Mouse (Mus musculus) neural tube, embryonic 11.5 days (tissue): Measurements from ENCODE around the gene Smim24. TPM values are rescaled to one million over a fixed set of nuclear protein-coding genes. Genes with fewer than 3 reads are reported as not detected.

Source experiments
- ATAC-seq: fragments of 200-750 bp; cut with Nextera tagmentation; 2 replicates; pipeline ENCODE4 v1.8.0; 2017; ENCODE audit warnings: moderate number of reproducible peaks, mild to moderate bottlenecking, moderate TSS enrichment, moderate library complexity; ENCODE audit not compliant: insufficient read depth, low FRiP score, low TSS enrichment
- DNase-seq: peaks from one replicate; pipeline ENCODE4 v3.0.0-alpha.2; 2015; ENCODE audit warnings: low spot score
- H3K27ac ChIP-seq: fragments of 300-500 bp; sonication (generic); 2 replicates; pipeline ENCODE4 v1.5.1; 2014; ENCODE audit warnings: low read depth, mild to moderate bottlenecking, low read length
- H3K27me3 ChIP-seq: fragments of 300-500 bp; sonication (generic); 2 replicates; pipeline ENCODE4 v1.6.1; 2014; ENCODE audit warnings: mild to moderate bottlenecking, low read length, mixed read lengths; ENCODE audit not compliant: control insufficient read depth, insufficient read depth
- H3K36me3 ChIP-seq: fragments of 300-500 bp; sonication (generic); 2 replicates; pipeline ENCODE4 v1.6.1; 2014; ENCODE audit warnings: mild to moderate bottlenecking, low read length, moderate library complexity, mixed read lengths; ENCODE audit not compliant: control insufficient read depth, insufficient read depth
- H3K4me1 ChIP-seq: fragments of 300-500 bp; sonication (generic); 2 replicates; pipeline ENCODE4 v1.6.1; 2014; ENCODE audit warnings: low read length, mixed read lengths; ENCODE audit not compliant: control insufficient read depth, insufficient read depth
- H3K4me2 ChIP-seq: fragments of 300-500 bp; sonication (generic); 2 replicates; pipeline ENCODE4 v1.6.1; 2014; ENCODE audit warnings: low read depth, mild to moderate bottlenecking, moderate library complexity
- H3K4me3 ChIP-seq: fragments of 300-500 bp; sonication (generic); 2 replicates; pipeline ENCODE4 v1.5.1; 2014; ENCODE audit warnings: low read depth, low read length
- H3K9ac ChIP-seq: fragments of 300-500 bp; sonication (generic); 2 replicates; pipeline ENCODE4 v1.6.1; 2014; ENCODE audit warnings: mild to moderate bottlenecking, low read length
- H3K9me3 ChIP-seq: fragments of 300-500 bp; sonication (generic); 2 replicates; pipeline ENCODE4 v1.6.1; 2016; ENCODE audit warnings: low read length; ENCODE audit not compliant: control insufficient read depth
- WGBS: fragments of 180-500 bp; shearing (Covaris S2); extraction: QIAGEN DNeasy Blood & Tissue Kit; methylation state at CpG from one replicate; pipeline ENCODE4 v1.1.7; 2014; 5-methylcytosine and 5-hydroxymethylcytosine counted together
- polyA plus RNA-seq: library from polyadenylated mRNA; unstranded; fragments of >200 nt; fragmentation: Nextera tagmentation; extraction: Ambion mirVana; gene quantifications from 2 replicates; pipeline ENCODE4 v1.2.1, GENCODE M21; 2014

The Smim24 gene
- polyA plus RNA-seq, 1 experiment from 2014 or later, result 1.9 TPM

DNA sequence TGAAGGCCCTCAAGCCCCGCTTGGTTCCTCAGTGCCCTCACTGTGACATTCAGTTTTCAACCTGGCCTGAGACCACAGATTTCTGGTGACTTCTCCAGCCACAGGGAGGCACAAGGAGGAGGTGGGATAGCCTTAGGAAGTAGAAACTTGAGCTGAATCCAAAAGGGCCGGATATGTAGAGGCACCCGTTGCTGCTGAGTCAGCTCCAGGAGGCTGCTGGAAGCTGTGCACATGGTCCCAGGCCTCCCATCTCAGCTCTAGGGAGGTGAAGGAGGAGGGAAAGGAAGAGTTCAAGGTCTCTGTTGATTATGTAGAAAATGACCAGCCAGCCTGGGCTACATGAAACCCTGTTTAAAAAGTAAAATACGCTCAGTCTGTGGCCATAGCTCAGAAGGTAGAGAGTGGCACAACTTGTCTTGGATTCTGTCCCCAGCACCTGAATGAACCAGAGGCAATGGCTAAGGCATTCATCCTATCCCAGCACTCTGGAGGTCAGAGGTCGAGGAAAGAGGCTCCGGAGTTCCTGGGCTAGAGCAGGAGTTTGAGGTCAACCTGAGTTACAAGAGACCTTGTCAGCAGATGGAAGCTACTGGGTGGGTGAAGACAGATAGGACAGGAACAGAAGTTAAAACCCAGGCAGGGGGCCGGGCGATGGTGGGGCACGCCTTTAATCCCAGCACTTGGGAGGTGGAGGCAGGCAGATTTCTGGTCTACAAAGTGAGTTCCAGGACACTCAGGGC, 37.9 kb upstream of the Smim24 start:
- no peak overlapping the region for H3K9ac ChIP-seq
- no peaks in the 10 kb centered on the region for H3K9me3 ChIP-seq
- H3K27ac ChIP-seq, result no peak overlapping the region
- no peaks in the 10 kb centered on the region for H3K36me3 ChIP-seq
- H3K4me2 ChIP-seq, result no peak overlapping the region
- H3K4me1 ChIP-seq, result peaks cover 18% of the 10 kb centered on the region
- no peaks in the 10 kb centered on the region for H3K27me3 ChIP-seq
- DNase-seq, result no peak
- no peak for ATAC-seq
- 70% methylated on average over 9 of the region's 9 CpGs for WGBS
- no peak overlapping the region for H3K4me3 ChIP-seq

DNA sequence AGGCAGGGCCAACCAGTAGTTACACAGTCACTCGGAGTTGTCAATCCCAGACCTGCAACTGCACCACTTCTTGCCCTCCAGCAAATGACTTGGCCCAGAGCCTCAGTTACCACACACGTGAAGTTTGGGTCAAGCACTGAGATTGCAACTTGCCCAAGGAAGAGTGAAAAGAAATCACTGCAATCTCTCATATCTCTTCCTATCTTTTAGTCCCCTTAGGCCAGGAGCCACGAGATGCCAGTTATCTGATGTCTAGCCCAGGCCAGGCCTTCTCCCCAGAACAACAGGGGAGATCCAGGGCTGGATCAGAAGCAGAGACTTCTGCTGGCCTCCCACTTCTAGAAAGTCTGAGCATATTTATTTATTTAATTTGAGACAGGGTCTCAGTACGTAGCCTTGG, 37.3 kb upstream of the Smim24 start:
- H3K9ac ChIP-seq, result no peak overlapping the region

DNA sequence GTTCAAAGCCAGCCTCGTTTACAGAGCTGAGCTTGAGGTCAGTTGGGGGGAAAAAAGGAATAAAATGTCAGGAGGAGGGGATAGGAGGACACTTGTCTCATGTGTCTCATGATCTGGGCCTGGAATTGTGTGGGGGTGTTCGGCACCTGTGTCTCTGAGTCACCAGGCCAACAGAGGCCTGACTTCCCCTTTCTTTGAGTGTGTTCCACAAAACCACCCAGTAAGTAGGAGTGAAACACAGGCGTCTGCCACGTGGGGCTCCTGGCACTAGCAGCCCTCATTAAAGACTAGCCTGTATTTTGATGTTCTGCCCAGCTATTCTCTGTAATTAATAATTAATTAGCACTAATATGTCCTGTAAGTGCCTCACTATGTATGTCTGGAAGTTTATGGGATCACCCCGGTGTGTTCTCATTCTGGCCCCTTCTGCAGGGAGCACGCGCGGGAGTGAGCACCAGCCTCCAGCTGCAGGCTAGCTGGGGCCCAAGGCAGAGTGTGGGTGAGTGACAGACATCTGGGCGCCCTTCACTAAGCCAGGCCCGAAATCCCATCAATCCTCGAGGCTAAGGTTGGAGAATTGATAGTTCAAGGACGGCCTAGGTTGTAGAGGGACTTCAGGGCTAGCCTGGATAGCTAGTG, 36.4 kb upstream of the Smim24 start:
- H3K4me3 ChIP-seq, result no peak overlapping the region
- peak overlapping the region; percentile 99 for H3K4me2 ChIP-seq
- H3K27ac ChIP-seq, result no peak overlapping the region

More for the DNA sequence above, 37.3 kb upstream of the Smim24 start:
- ATAC-seq, result no peak
- no peak for DNase-seq
- H3K4me2 ChIP-seq, result no peak overlapping the region
- H3K4me1 ChIP-seq, result peaks cover 18% of the 10 kb centered on the region
- H3K27me3 ChIP-seq, result no peaks in the 10 kb centered on the region
- H3K4me3 ChIP-seq, result no peak overlapping the region
- no peaks in the 10 kb centered on the region for H3K9me3 ChIP-seq
- H3K36me3 ChIP-seq, result no peaks in the 10 kb centered on the region
- 82% methylated on average over 4 of the region's 4 CpGs for WGBS
- H3K27ac ChIP-seq, result no peak overlapping the region

DNA sequence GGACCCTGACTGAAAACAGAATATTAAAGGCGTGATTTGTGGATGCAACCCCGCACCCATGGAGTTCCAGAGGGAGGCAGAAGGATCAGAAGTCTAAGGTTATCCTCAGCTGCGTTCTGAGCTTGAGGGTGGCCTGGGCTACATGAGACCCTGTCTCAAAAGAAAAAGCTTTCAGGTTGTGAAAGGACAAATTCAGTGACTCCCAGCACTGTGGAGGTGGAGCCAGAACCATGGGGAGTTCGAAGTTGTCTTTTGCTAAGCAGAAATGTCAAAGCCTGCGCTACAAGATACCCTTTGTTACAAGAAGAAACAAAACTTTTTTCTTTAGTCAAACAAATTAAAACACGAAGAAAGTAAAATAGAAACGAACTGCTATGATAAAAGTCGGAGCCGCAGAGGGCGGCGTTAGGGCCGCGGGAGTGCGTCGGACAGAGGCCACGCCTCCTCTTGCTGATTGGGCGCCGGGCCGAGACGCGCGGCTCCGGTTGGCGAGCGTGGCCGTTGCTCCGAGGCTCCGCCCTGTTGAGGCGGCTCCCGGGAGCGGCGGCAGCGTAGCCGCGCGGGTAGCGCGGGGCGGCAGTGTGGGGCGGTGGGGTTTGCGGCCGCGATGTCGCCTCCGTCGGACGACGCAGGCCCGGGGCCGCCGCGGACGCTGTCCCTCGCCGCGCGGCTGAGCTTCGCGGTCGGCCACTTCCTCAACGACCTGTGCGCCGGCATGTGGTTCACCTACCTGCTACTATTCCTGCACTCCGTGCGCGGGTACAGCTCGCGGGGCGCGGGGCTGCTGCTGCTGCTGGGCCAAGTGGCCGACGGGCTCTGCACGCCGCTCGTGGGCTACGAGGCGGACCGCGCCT, 35.6 kb upstream of the Smim24 start, which contains the start of gene Mfsd12:
TSS of gene Mfsd12 (plus strand) at position 501 of the 854 bp plus-strand sequence.
- Histone ChIP-seq H3K4me3 (peak within 1 kb of the TSS; percentile 67), H3K9ac (peak within 1 kb of the TSS; percentile 80), H3K4me1 (peaks cover 16% of the 10 kb centered on the region), H3K36me3 (no peaks in the 10 kb centered on the region), H3K9me3 (no peaks in the 10 kb centered on the region), H3K27me3 (no peaks in the 10 kb centered on the region), H3K4me2 (peak within 1 kb of the TSS; percentile 99), H3K27ac (0 out of 2 replicates have a peak within 1 kb of the TSS, but pooled peaks have one; percentile 10)
- ATAC-seq, result peak; percentile 87
- DNase-seq, result peak; percentile 91
- 2% methylated on average over 77 of the region's 79 CpGs for WGBS

More for the DNA sequence above, 36.4 kb upstream of the Smim24 start:
- DNase-seq (no peak), ATAC-seq (no peak)
- 56% methylated on average over 12 of the region's 12 CpGs for WGBS
- Histone ChIP-seq H3K9ac (no peak overlapping the region), H3K27me3 (no peaks in the 10 kb centered on the region), H3K4me1 (peaks cover 16% of the 10 kb centered on the region), H3K9me3 (no peaks in the 10 kb centered on the region), H3K36me3 (no peaks in the 10 kb centered on the region)

DNA sequence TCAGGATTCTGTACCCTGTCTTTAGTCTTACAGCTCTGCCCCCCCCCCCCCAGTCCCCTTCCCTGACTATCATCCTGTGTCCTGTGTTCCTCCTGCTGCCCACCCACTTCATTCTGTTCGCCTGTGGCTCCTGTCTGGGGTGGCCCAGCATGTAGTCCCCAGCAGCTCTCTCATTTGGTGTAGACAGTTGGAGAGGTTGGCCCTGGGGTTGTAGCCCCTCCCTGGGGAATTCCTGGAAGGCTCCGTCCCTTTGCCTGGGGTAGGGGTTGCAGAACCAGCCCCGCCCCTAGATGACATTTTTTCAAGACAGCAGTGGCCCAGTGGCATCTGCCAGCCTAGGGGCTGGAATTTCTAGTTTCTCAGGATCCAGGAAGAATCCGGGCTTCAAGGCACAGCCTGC, 34.6 kb upstream of the Smim24 start:
- Histone ChIP-seq H3K36me3 (no peaks in the 10 kb centered on the region), H3K9ac (peak overlapping the region; percentile 80), H3K4me2 (peak overlapping the region; percentile 99), H3K9me3 (no peaks in the 10 kb centered on the region), H3K4me1 (peaks cover 18% of the 10 kb centered on the region), H3K27ac (no peak overlapping the region), H3K4me3 (peak overlapping the region; percentile 67), H3K27me3 (no peaks in the 10 kb centered on the region)
- DNase-seq (no peak), ATAC-seq (no peak)
- WGBS, result 37% methylated on average over 4 of the region's 4 CpGs

- Histone ChIP-seq H3K4me3 (no peak overlapping the region), H3K9me3 (no peaks in the 10 kb centered on the region), H3K4me1 (peaks cover 25% of the 10 kb centered on the region), H3K4me2 (peak overlapping the region; percentile 99; the same call in 1 of the 2 replicates), H3K36me3 (no peaks in the 10 kb centered on the region), H3K9ac (no peak overlapping the region; the same call in 1 of the 2 replicates), H3K27ac (no peak overlapping the region), H3K27me3 (peaks cover 3% of the 10 kb centered on the region)
- WGBS, result 62% methylated on average over 1 of the region's 1 CpGs
- DNase-seq, result no peak
- no peak for ATAC-seq
These were observed 34.0 kb upstream of the Smim24 start for GRCm38 (mm10) chr10:81358841-81359240.

GRCm38 (mm10) chr10:81360721-81361120, 32.1 kb upstream of the Smim24 start:
- no peak overlapping the region for H3K4me2 ChIP-seq
- peaks cover 15% of the 10 kb centered on the region for H3K27me3 ChIP-seq
- ATAC-seq (no peak), DNase-seq (no peak)
- H3K36me3 ChIP-seq, result no peaks in the 10 kb centered on the region
- no peak overlapping the region for H3K27ac ChIP-seq
- WGBS, result 75% methylated on average over 8 of the region's 8 CpGs
- no peak overlapping the region for H3K9ac ChIP-seq
- no peak overlapping the region for H3K4me3 ChIP-seq
- peaks cover 43% of the 10 kb centered on the region for H3K4me1 ChIP-seq
- no peaks in the 10 kb centered on the region for H3K9me3 ChIP-seq

GRCm38 (mm10) chr10:81362336-81362949, 30.4 kb upstream of the Smim24 start:
- Histone ChIP-seq H3K4me3 (no peak overlapping the region), H3K36me3 (peaks cover 10% of the 10 kb centered on the region), H3K27me3 (peaks cover 15% of the 10 kb centered on the region), H3K27ac (no peak overlapping the region), H3K9ac (no peak overlapping the region), H3K9me3 (no peaks in the 10 kb centered on the region), H3K4me2 (no peak overlapping the region), H3K4me1 (peaks cover 46% of the 10 kb centered on the region)
- DNase-seq (no peak), ATAC-seq (no peak)
- WGBS, result 80% methylated on average over 12 of the region's 12 CpGs
